Mouse (Mus musculus): ENCODE results near the gene Trpv2. TPM values are rescaled to one million over a fixed set of nuclear protein-coding genes. Genes with fewer than 3 reads are reported as not detected.

Gene Trpv2
- polyA plus RNA-seq, 1 experiment from 2014 or later = 19.8 TPM

GRCm38 (mm10) chr11:62563590-62563989, 10.7 kb upstream of the Trpv2 start:
- ATAC-seq (replicated peaks) = no peak
- 95% methylated on average over 2 of the region's 2 CpGs for WGBS

GRCm38 (mm10) chr11:62565747-62566146, 8.5 kb upstream of the Trpv2 start:
- WGBS = 71% methylated on average over 7 of the region's 7 CpGs
- 0 out of 2 replicates have a peak, but pooled peaks cover 1% of the 10 kb centered on the region for H3K4me1 ChIP-seq
- H3K9me3 ChIP-seq = no peaks in the 10 kb centered on the region
- no peak overlapping the region for H3K4me3 ChIP-seq
- H3K4me2 ChIP-seq (replicated peaks) = no peak overlapping the region
- ATAC-seq (replicated peaks) = no peak
- no peak overlapping the region for H3K9ac ChIP-seq (replicated peaks)
- H3K36me3 ChIP-seq = no peaks in the 10 kb centered on the region
- H3K27me3 ChIP-seq = no peaks in the 10 kb centered on the region
- no peak overlapping the region for H3K27ac ChIP-seq (replicated peaks)

More at GRCm38 (mm10) chr11:62563590-62563989, 10.7 kb upstream of the Trpv2 start:
- Histone ChIP-seq H3K9me3 (no peaks in the 10 kb centered on the region), H3K4me3 (no peak overlapping the region), H3K27me3 (no peaks in the 10 kb centered on the region), H3K4me1 (peaks cover 7% of the 10 kb centered on the region; the same call in 1 of the 2 replicates), H3K9ac (replicated peaks) (no peak overlapping the region), H3K4me2 (replicated peaks) (no peak overlapping the region), H3K36me3 (no peaks in the 10 kb centered on the region), H3K27ac (replicated peaks) (no peak overlapping the region)

GRCm38 (mm10) chr11:62566211-62566610, 8.1 kb upstream of the Trpv2 start:
- H3K9me3 ChIP-seq = no peaks in the 10 kb centered on the region
- no peaks in the 10 kb centered on the region for H3K4me1 ChIP-seq
- no peak overlapping the region for H3K4me3 ChIP-seq
- WGBS = 75% methylated on average over 1 of the region's 1 CpGs
- no peak for ATAC-seq (replicated peaks)
- H3K36me3 ChIP-seq = no peaks in the 10 kb centered on the region
- H3K27ac ChIP-seq (replicated peaks) = no peak overlapping the region
- no peak overlapping the region for H3K4me2 ChIP-seq (replicated peaks)
- H3K9ac ChIP-seq (replicated peaks) = no peak overlapping the region
- H3K27me3 ChIP-seq = no peaks in the 10 kb centered on the region

- Histone ChIP-seq H3K36me3 (no peaks in the 10 kb centered on the region), H3K4me3 (no peak overlapping the region), H3K9me3 (no peaks in the 10 kb centered on the region), H3K9ac (replicated peaks) (no peak overlapping the region), H3K4me1 (no peaks in the 10 kb centered on the region), H3K27ac (replicated peaks) (no peak overlapping the region), H3K4me2 (replicated peaks) (no peak overlapping the region), H3K27me3 (no peaks in the 10 kb centered on the region)
- WGBS = 75% methylated on average over 3 of the region's 3 CpGs
- ATAC-seq (replicated peaks) = no peak
These were observed 6.0 kb upstream of the Trpv2 start for GRCm38 (mm10) chr11:62568300-62568699.

- H3K9ac ChIP-seq (replicated peaks) = no peak overlapping the region
- peaks cover 16% of the 10 kb centered on the region for H3K4me1 ChIP-seq
- no peak overlapping the region for H3K4me2 ChIP-seq (replicated peaks)
- 89% methylated on average over 4 of the region's 4 CpGs for WGBS
- no peak overlapping the region for H3K27ac ChIP-seq (replicated peaks)
- no peak for ATAC-seq (replicated peaks)
- H3K9me3 ChIP-seq = no peaks in the 10 kb centered on the region
- H3K36me3 ChIP-seq = no peaks in the 10 kb centered on the region
- H3K4me3 ChIP-seq = no peak overlapping the region
- H3K27me3 ChIP-seq = no peaks in the 10 kb centered on the region
These were observed 408 bp downstream of the Trpv2 start for GRCm38 (mm10) chr11:62574703-62575085.

GRCm38 (mm10) chr11:62575297-62575658, 992 bp downstream of the Trpv2 start:
- H3K36me3 ChIP-seq = no peaks in the 10 kb centered on the region
- 0 out of 2 replicates have a peak overlapping the region, but pooled peaks have one; percentile 46 for H3K27ac ChIP-seq (replicated peaks)
- ATAC-seq (replicated peaks) = peak; percentile 69
- peaks cover 16% of the 10 kb centered on the region for H3K4me1 ChIP-seq
- no peaks in the 10 kb centered on the region for H3K27me3 ChIP-seq
- H3K9ac ChIP-seq (replicated peaks) = peak overlapping the region; percentile 74
- H3K4me2 ChIP-seq (replicated peaks) = peak overlapping the region; percentile 99
- no peaks in the 10 kb centered on the region for H3K9me3 ChIP-seq
- peak overlapping the region; percentile 67 for H3K4me3 ChIP-seq
- WGBS = 2% methylated on average over 9 of the region's 9 CpGs

GRCm38 (mm10) chr11:62575659-62576438, 1.6 kb downstream of the Trpv2 start:
- Histone ChIP-seq H3K9me3 (no peaks in the 10 kb centered on the region), H3K4me3 (peak overlapping the region; percentile 67), H3K4me2 (replicated peaks) (peak overlapping the region; percentile 99), H3K36me3 (no peaks in the 10 kb centered on the region), H3K9ac (replicated peaks) (peak overlapping the region; percentile 74), H3K4me1 (peaks cover 16% of the 10 kb centered on the region), H3K27me3 (no peaks in the 10 kb centered on the region), H3K27ac (replicated peaks) (peak overlapping the region; percentile 46)
- 5% methylated on average over 27 of the region's 27 CpGs for WGBS
- ATAC-seq (replicated peaks) = peak; percentile 62

GRCm38 (mm10) chr11:62576530-62577152, 2.4 kb downstream of the Trpv2 start:
- Histone ChIP-seq H3K4me1 (peaks cover 16% of the 10 kb centered on the region), H3K36me3 (no peaks in the 10 kb centered on the region), H3K9ac (replicated peaks) (peak overlapping the region; percentile 74; the same call in 1 of the 2 replicates), H3K4me2 (replicated peaks) (peak overlapping the region; percentile 99), H3K27ac (replicated peaks) (peak overlapping the region; percentile 46; the same call in 1 of the 2 replicates), H3K9me3 (no peaks in the 10 kb centered on the region), H3K27me3 (no peaks in the 10 kb centered on the region), H3K4me3 (peak overlapping the region; percentile 67)
- ATAC-seq (replicated peaks) = 0 out of 2 replicates have a peak, but pooled peaks have one; percentile 10
- 67% methylated on average over 16 of the region's 16 CpGs for WGBS

- no peaks in the 10 kb centered on the region for H3K36me3 ChIP-seq
- H3K27ac ChIP-seq (replicated peaks) = no peak overlapping the region
- H3K4me1 ChIP-seq = no peaks in the 10 kb centered on the region
- 59% methylated on average over 6 of the region's 6 CpGs for WGBS
- no peaks in the 10 kb centered on the region for H3K9me3 ChIP-seq
- ATAC-seq (replicated peaks) = no peak
- H3K27me3 ChIP-seq = no peaks in the 10 kb centered on the region
- no peak overlapping the region for H3K4me2 ChIP-seq (replicated peaks)
- no peak overlapping the region for H3K4me3 ChIP-seq
- no peak overlapping the region for H3K9ac ChIP-seq (replicated peaks)
These were observed 8.7 kb downstream of the Trpv2 start for GRCm38 (mm10) chr11:62583031-62583430.

GRCm38 (mm10) chr11:62584671-62585206, 10.5 kb downstream of the Trpv2 start:
- no peak overlapping the region for H3K4me2 ChIP-seq (replicated peaks)
- H3K9ac ChIP-seq (replicated peaks) = no peak overlapping the region
- no peaks in the 10 kb centered on the region for H3K36me3 ChIP-seq
- no peaks in the 10 kb centered on the region for H3K9me3 ChIP-seq
- 87% methylated on average over 9 of the region's 9 CpGs for WGBS
- no peak for ATAC-seq (replicated peaks)
- H3K4me3 ChIP-seq = no peak overlapping the region
- H3K27me3 ChIP-seq = no peaks in the 10 kb centered on the region
- H3K27ac ChIP-seq (replicated peaks) = no peak overlapping the region
- H3K4me1 ChIP-seq = no peaks in the 10 kb centered on the region

- Histone ChIP-seq H3K9ac (replicated peaks) (no peak overlapping the region), H3K9me3 (no peaks in the 10 kb centered on the region), H3K27me3 (no peaks in the 10 kb centered on the region), H3K4me1 (peaks cover 3% of the 10 kb centered on the region; the same call in 1 of the 2 replicates), H3K27ac (replicated peaks) (no peak overlapping the region), H3K36me3 (no peaks in the 10 kb centered on the region), H3K4me3 (no peak overlapping the region), H3K4me2 (replicated peaks) (no peak overlapping the region)
- 88% methylated on average over 5 of the region's 5 CpGs for WGBS
- no peak for ATAC-seq (replicated peaks)
These were observed 12.7 kb downstream of the Trpv2 start for GRCm38 (mm10) chr11:62587034-62587433.

- Histone ChIP-seq H3K4me3 (no peak overlapping the region), H3K4me1 (peaks cover 3% of the 10 kb centered on the region; the same call in 1 of the 2 replicates), H3K36me3 (no peaks in the 10 kb centered on the region), H3K4me2 (replicated peaks) (no peak overlapping the region), H3K27ac (replicated peaks) (no peak overlapping the region), H3K9ac (replicated peaks) (no peak overlapping the region), H3K9me3 (no peaks in the 10 kb centered on the region), H3K27me3 (no peaks in the 10 kb centered on the region)
- no peak for ATAC-seq (replicated peaks)
- WGBS = 74% methylated on average over 10 of the region's 10 CpGs
These were observed 15.1 kb downstream of the Trpv2 start for GRCm38 (mm10) chr11:62589391-62589790.

Data from forebrain, embryonic 15.5 days (tissue).